Mouse (Mus musculus): ENCODE data around the gene Ccpg1. TPM values are rescaled to one million over a fixed set of nuclear protein-coding genes. Genes with fewer than 3 reads are reported as not detected.

Ccpg1 gene
- polyA plus RNA-seq, 1 experiment from 2014 or later, result 43.8 TPM

DNA sequence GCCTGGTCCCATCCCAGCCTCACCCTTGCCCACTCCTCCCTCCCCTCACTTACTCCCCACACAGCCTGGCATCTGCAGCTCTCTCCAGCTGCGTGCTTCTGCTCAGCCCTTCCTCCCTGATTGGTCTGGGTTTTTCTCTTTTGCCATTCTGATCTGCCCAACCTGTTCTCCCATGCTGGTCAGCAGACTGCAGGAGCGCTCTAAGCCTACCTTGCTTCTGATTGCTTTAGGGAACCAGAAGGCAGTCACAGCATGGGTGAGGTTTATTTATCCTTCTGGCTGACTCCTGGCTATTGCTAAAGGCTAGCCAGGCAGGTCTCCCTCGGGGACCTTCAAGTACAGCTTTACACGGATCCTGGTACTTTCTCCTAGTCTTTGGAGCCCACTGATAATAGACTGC, 46.2 kb downstream of the Ccpg1 start:
- Histone ChIP-seq H3K9me3 (replicated peaks; ENCODE audit: low read length) (no peaks in the 10 kb centered on the region), H3K4me2 (ENCODE audit: low read length) (no peak overlapping the region), H3K27ac (no peak overlapping the region), H3K4me3 (replicated peaks; ENCODE audit: low read depth, low read length) (no peak overlapping the region), H3K27me3 (ENCODE audit: insufficient read depth, low read length) (no peaks in the 10 kb centered on the region), H3K9ac (ENCODE audit: low read depth, low read length) (no peak overlapping the region), H3K4me1 (replicated peaks; ENCODE audit: insufficient read depth, low read length) (no peaks in the 10 kb centered on the region), H3K36me3 (ENCODE audit: insufficient read depth, low read length) (peaks cover 21% of the 10 kb centered on the region)
- TF ChIP-seq CTCF (IDR thresholded peaks at IDR 0.05; ENCODE audit: low read depth), result no peak
- 76% methylated on average over 4 of the region's 4 CpGs for WGBS
- DNase-seq (ENCODE audit: low spot score), result no peak
- no peak for ATAC-seq (replicated peaks; ENCODE audit: low FRiP score, low read depth)

DNA sequence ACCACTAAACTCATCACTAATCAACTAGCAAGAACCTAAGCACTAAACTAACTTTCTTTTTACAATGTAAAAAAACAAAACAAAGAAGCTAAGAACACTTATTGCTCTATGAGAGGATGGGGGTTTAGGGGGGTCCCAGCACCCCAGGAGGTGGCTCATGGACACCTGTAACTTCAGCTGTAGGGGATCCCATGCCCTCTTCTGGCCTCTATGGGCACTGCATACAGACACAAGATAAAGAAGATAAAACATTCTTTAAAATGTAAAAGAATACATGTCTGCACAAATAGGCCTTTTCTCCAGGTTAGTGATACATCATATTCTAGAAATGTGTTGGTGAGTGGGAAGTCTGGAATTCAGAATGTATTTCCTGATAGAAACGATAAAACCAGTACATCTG, 48.2 kb downstream of the Ccpg1 start:
- 91% methylated on average over 1 of the region's 1 CpGs for WGBS
- H3K9ac ChIP-seq (ENCODE audit: low read depth, low read length), result no peak overlapping the region
- H3K4me3 ChIP-seq (replicated peaks; ENCODE audit: low read depth, low read length), result no peak overlapping the region
- peak; percentile 23; the same call in 1 of the 2 replicates for TF ChIP-seq CTCF (IDR thresholded peaks at IDR 0.05; ENCODE audit: low read depth)
- DNase-seq (ENCODE audit: low spot score), result no peak
- H3K4me2 ChIP-seq (ENCODE audit: low read length), result no peak overlapping the region
- no peak for ATAC-seq (replicated peaks; ENCODE audit: low FRiP score, low read depth)
- H3K27me3 ChIP-seq (ENCODE audit: insufficient read depth, low read length), result no peaks in the 10 kb centered on the region
- no peaks in the 10 kb centered on the region for H3K9me3 ChIP-seq (replicated peaks; ENCODE audit: low read length)
- H3K36me3 ChIP-seq (ENCODE audit: insufficient read depth, low read length), result peaks cover 21% of the 10 kb centered on the region
- no peaks in the 10 kb centered on the region for H3K4me1 ChIP-seq (replicated peaks; ENCODE audit: insufficient read depth, low read length)
- no peak overlapping the region for H3K27ac ChIP-seq

DNA sequence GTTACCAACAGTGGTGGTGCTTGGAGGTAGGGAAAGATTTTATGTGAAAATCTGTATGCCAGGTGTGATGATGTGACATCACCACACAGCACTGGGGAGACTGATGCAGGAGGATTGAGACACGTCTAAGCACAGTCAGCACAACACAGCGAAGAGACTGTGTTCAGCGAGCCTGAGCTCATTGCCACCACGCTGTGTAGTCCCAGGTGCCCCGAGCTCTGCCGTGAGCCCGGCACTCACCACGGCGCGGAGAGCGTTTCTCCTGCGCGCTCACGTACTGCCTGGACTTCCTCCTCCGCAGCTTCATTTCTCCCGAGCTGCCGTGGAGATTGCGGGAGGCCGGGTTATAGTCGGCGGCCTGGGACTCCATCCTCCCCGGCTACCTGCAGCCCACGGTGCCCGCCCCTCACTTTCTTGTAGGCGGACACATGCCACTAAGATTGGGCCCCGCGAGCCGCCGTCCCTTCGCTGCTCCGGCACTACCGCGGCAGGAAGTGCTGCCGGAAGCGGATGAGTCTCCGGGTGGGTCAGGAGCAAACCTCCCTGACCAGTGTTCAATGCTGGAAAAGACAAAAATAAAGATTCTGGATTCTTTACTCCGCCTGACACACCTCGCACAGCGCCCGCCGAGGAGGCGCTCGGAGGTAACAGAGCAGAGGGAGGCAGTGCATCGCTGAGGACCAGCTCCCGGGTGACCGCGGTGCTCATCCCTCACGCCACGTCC, 54.2 kb downstream of the Ccpg1 start:
- no peaks in the 10 kb centered on the region for H3K36me3 ChIP-seq (ENCODE audit: insufficient read depth, low read length)
- no peaks in the 10 kb centered on the region for H3K27me3 ChIP-seq (ENCODE audit: insufficient read depth, low read length)
- DNase-seq (ENCODE audit: low spot score), result peak; percentile 94
- TF ChIP-seq CTCF (IDR thresholded peaks at IDR 0.05; ENCODE audit: low read depth), result no peak
- peak; percentile 86 for ATAC-seq (replicated peaks; ENCODE audit: low FRiP score, low read depth)
- no peaks in the 10 kb centered on the region for H3K9me3 ChIP-seq (replicated peaks; ENCODE audit: low read length)
- peak overlapping the region; percentile 63 for H3K4me2 ChIP-seq (ENCODE audit: low read length)
- peak overlapping the region; percentile 82 for H3K27ac ChIP-seq
- peak overlapping the region; percentile 91 for H3K4me3 ChIP-seq (replicated peaks; ENCODE audit: low read depth, low read length)
- under 1% methylated on average over 49 of the region's 49 CpGs for WGBS
- H3K9ac ChIP-seq (ENCODE audit: low read depth, low read length), result peak overlapping the region; percentile 84
- peaks cover 8% of the 10 kb centered on the region; the same call in 1 of the 2 replicates for H3K4me1 ChIP-seq (replicated peaks; ENCODE audit: insufficient read depth, low read length)

DNA sequence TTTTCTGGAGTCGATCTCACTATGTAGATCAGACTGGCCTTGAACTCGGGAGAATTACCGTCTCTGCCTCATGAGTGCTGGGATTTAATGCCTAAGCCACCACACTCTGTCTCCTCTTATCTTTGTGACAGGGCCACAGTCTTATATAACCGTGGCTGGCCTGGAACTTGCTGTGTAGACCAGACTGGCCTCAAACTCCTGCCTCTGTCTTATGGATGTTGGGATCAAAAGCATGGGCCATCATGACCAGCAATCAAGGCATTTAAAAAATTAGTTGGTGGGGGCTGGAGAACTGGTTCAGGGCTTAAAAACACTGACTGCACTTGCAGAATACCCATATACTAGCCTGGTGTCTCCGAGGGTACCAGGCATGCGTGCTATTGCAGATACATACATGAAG, 54.9 kb downstream of the Ccpg1 start, which contains the start of gene Pigb:
Gene Pigb, minus strand, starts transcription at position 299 of the 400 bp plus-strand sequence.
- 28% methylated on average over 6 of the region's 6 CpGs for WGBS
- Histone ChIP-seq H3K4me3 (replicated peaks; ENCODE audit: low read depth, low read length) (peak within 1 kb of the TSS; percentile 91), H3K9me3 (replicated peaks; ENCODE audit: low read length) (no peaks in the 10 kb centered on the region), H3K27ac (peak within 1 kb of the TSS; percentile 82), H3K4me1 (replicated peaks; ENCODE audit: insufficient read depth, low read length) (peaks cover 15% of the 10 kb centered on the region), H3K36me3 (ENCODE audit: insufficient read depth, low read length) (no peaks in the 10 kb centered on the region), H3K4me2 (ENCODE audit: low read length) (peak within 1 kb of the TSS; percentile 63), H3K27me3 (ENCODE audit: insufficient read depth, low read length) (no peaks in the 10 kb centered on the region), H3K9ac (ENCODE audit: low read depth, low read length) (peak within 1 kb of the TSS; percentile 84)
- ATAC-seq (replicated peaks; ENCODE audit: low FRiP score, low read depth) (no peak), DNase-seq (ENCODE audit: low spot score) (no peak)
- no peak for TF ChIP-seq CTCF (IDR thresholded peaks at IDR 0.05; ENCODE audit: low read depth)

DNA sequence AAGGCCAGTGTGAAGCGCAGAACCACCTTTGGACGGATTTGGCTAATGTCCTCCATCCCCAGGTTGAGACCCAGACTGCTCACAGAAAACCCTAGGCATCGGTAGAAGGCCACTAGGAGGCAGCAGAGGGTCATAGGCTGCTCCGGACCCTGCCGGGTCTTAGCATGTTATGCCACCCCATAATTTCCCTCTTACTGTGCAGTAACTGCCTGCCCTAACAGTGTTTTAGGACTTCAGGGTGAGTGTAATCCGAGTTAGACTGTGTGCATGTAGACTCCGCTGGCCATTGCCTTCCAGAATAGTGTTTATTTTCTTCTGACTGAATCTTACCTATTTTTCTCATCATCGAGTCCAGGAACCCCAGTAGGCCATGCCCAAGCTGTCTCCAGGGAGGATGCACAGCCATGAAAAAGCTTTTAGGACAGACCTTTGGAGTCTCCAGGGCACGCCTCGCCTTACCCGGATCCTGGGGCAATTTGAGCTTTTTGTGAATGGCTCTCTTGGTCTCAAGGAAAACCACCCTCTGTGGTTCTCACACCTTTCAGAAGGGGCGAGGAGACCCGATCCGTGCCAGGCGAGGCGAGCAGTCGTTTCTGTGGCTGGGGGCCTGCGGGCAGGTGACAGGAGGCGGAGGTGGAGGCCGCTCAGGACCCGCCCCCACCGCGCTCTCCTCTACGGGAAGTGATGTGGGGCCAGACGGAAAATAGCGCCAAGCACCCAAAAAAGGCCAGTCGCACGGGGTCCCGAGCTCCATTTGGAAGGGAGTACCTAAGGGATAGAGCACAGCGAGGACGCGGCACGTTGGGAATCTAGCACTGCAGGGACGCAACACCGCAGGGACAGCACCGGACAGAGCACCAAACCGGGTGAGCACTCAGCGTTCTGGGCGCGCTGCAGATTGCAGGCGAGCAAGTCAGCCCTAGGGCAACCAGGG, 59.2 kb downstream of the Ccpg1 start, which contains the start of gene Rab27a:
Gene Rab27a, plus strand, starts transcription at position 709 of the 934 bp plus-strand sequence.
- no peak within 1 kb of the TSS for H3K27ac ChIP-seq
- no peaks in the 10 kb centered on the region for H3K36me3 ChIP-seq (ENCODE audit: insufficient read depth, low read length)
- H3K4me1 ChIP-seq (replicated peaks; ENCODE audit: insufficient read depth, low read length), result peaks cover 16% of the 10 kb centered on the region
- H3K4me3 ChIP-seq (replicated peaks; ENCODE audit: low read depth, low read length), result peak within 1 kb of the TSS; percentile 49
- WGBS, result 1% methylated on average over 41 of the region's 41 CpGs
- DNase-seq (ENCODE audit: low spot score), result peak; percentile 94
- H3K4me2 ChIP-seq (ENCODE audit: low read length), result peak within 1 kb of the TSS; percentile 96
- H3K9ac ChIP-seq (ENCODE audit: low read depth, low read length), result peak within 1 kb of the TSS; percentile 63
- TF ChIP-seq CTCF (IDR thresholded peaks at IDR 0.05; ENCODE audit: low read depth), result peak; percentile 97
- H3K9me3 ChIP-seq (replicated peaks; ENCODE audit: low read length), result no peaks in the 10 kb centered on the region
- H3K27me3 ChIP-seq (ENCODE audit: insufficient read depth, low read length), result no peaks in the 10 kb centered on the region
- ATAC-seq (replicated peaks; ENCODE audit: low FRiP score, low read depth), result peak; percentile 47

DNA sequence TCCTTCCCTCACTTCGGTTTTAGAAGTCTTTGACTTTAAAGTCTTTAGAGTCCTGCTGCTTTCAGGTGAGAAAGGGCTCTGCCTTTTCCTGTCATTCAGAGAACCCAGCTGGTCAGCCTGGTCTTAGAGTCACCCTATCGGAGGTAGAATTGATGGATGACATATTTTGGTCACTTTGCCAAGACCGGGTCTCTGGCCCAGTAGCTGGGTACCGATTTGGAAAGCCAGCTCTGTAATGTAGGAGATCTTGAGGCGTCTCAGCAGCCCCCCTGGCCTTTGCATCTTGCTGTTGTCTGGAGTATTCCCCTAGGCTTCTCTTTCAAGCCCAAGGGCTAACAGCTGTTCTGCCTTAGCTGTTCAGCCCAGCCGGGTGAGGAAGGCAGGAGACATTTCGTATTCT, 60.0 kb downstream of the Ccpg1 start:
- peak; percentile 47 for DNase-seq (ENCODE audit: low spot score)
- Histone ChIP-seq H3K9me3 (replicated peaks; ENCODE audit: low read length) (no peaks in the 10 kb centered on the region), H3K27ac (no peak overlapping the region), H3K4me2 (ENCODE audit: low read length) (peak overlapping the region; percentile 96), H3K27me3 (ENCODE audit: insufficient read depth, low read length) (no peaks in the 10 kb centered on the region), H3K4me1 (replicated peaks; ENCODE audit: insufficient read depth, low read length) (peaks cover 13% of the 10 kb centered on the region), H3K9ac (ENCODE audit: low read depth, low read length) (peak overlapping the region; percentile 63), H3K4me3 (replicated peaks; ENCODE audit: low read depth, low read length) (peak overlapping the region; percentile 49), H3K36me3 (ENCODE audit: insufficient read depth, low read length) (no peaks in the 10 kb centered on the region)
- no peak for ATAC-seq (replicated peaks; ENCODE audit: low FRiP score, low read depth)
- TF ChIP-seq CTCF (IDR thresholded peaks at IDR 0.05; ENCODE audit: low read depth), result no peak
- 8% methylated on average over 7 of the region's 7 CpGs for WGBS

Data from kidney, postnatal 0 days (tissue).